Mouse (Mus musculus) cerebellum, adult 11 months (tissue): ENCODE data around the gene Rgs5.

ENCODE experiments used
- DNase-seq: peaks from one replicate; pipeline ENCODE4 v3.0.0; 2022

Gene Rgs5

GRCm38 (mm10) chr1:169730599-169731100 is 75.3 kb downstream of the Rgs5 start:
- no peak for DNase-seq

GRCm38 (mm10) chr1:169736139-169736538 is 80.8 kb downstream of the Rgs5 start:
- no peak for DNase-seq

- DNase-seq = no peak
Measured at GRCm38 (mm10) chr1:169737231-169737630, 81.9 kb downstream of the Rgs5 start.

- no peak for DNase-seq
Measured at GRCm38 (mm10) chr1:169741147-169741546, 85.8 kb downstream of the Rgs5 start.
